Mouse (Mus musculus) liver, embryonic 14.5 days (tissue): ENCODE data around the gene Zfp14.
A peak's percentile ranks its signal among the peaks of the same experiment; 100 is the strongest.

Source experiments
- CTCF ChIP-seq: IDR thresholded peaks from 2 replicates; pipeline ENCODE4 v1.5.1; 2016; ENCODE audit warnings: antibody characterized with exemption, low read depth, control low read depth
- EP300 ChIP-seq: IDR thresholded peaks from 2 replicates; pipeline ENCODE4 v1.6.1; 2016; ENCODE audit warnings: antibody characterized with exemption, low read depth

GRCm38 (mm10) chr7:30025358-30025757 lies 25.8 kb downstream of the Zfp14 start:
- peak; percentile 40; the same call in 1 of the 2 replicates for TF ChIP-seq CTCF
- no peak for TF ChIP-seq EP300
